Mouse (Mus musculus) limb, embryonic 14.5 days (tissue): ENCODE data around the gene Atrnl1. TPM values are rescaled to one million over a fixed set of nuclear protein-coding genes. Genes with fewer than 3 reads are reported as not detected.
A peak's percentile ranks its signal among the peaks of the same experiment; 100 is the strongest.

Experiments used
- ATAC-seq: fragments of 200-750 bp; cut with Nextera tagmentation; 2 replicates; pipeline ENCODE4 v1.8.0; 2017; ENCODE audit warnings: low read depth, moderate number of reproducible peaks, moderate TSS enrichment; ENCODE audit not compliant: low FRiP score
- DNase-seq: peaks from one replicate; pipeline ENCODE4 v3.0.0-alpha.2; 2015; ENCODE audit warnings: low spot score
- H3K27ac ChIP-seq: fragments of 300-500 bp; sonication (generic); replicated peaks from 2 replicates; pipeline ENCODE4 v1.5.1; 2014; ENCODE audit warnings: low read depth, mild to moderate bottlenecking, low read length, moderate library complexity, mixed read lengths
- H3K27me3 ChIP-seq: fragments of 300-500 bp; sonication (generic); 2 replicates; pipeline ENCODE4 v1.6.1; 2014; ENCODE audit warnings: low read length, mixed read lengths; ENCODE audit not compliant: control insufficient read depth, insufficient read depth
- H3K36me3 ChIP-seq: fragments of 300-500 bp; sonication (generic); 2 replicates; pipeline ENCODE4 v1.6.1; 2014; ENCODE audit warnings: mild to moderate bottlenecking, low read length, moderate library complexity, mixed read lengths; ENCODE audit not compliant: control insufficient read depth, insufficient read depth
- H3K4me1 ChIP-seq: fragments of 300-500 bp; sonication (generic); 2 replicates; pipeline ENCODE4 v1.6.1; 2014; ENCODE audit warnings: antibody characterized with exemption, low read length, mixed read lengths; ENCODE audit not compliant: control insufficient read depth, insufficient read depth
- H3K4me2 ChIP-seq: fragments of 300-500 bp; sonication (generic); replicated peaks from 2 replicates; pipeline ENCODE4 v1.6.1; 2014; ENCODE audit warnings: low read depth, mild to moderate bottlenecking, low read length, moderate library complexity; ENCODE audit not compliant: severe bottlenecking
- H3K4me3 ChIP-seq: fragments of 300-500 bp; sonication (generic); replicated peaks from 2 replicates; pipeline ENCODE4 v1.5.1; 2014; ENCODE audit warnings: low read length
- H3K9ac ChIP-seq: fragments of 300-500 bp; sonication (generic); 2 replicates; pipeline ENCODE4 v1.6.1; 2014; ENCODE audit warnings: mild to moderate bottlenecking, low read depth, low read length, moderate library complexity; ENCODE audit not compliant: severe bottlenecking
- H3K9me3 ChIP-seq: fragments of 300-500 bp; sonication (generic); 2 replicates; pipeline ENCODE4 v1.6.1; 2016; ENCODE audit warnings: low read length; ENCODE audit not compliant: control insufficient read depth
- POLR2A ChIP-seq: fragments of 200-500 bp; IDR thresholded peaks from 2 replicates; pipeline ENCODE4 v1.8.0; 2012; ENCODE audit warnings: inconsistent platforms, mild to moderate bottlenecking, moderate library complexity, borderline replicate concordance; ENCODE audit not compliant: insufficient read depth, insufficient read length; ENCODE audit errors: extremely low read depth
- WGBS: fragments of 180-500 bp; shearing (Covaris S2); extraction: QIAGEN DNeasy Blood & Tissue Kit; methylation state at CpG from one replicate; pipeline ENCODE4 v1.1.7; 2014; 5-methylcytosine and 5-hydroxymethylcytosine counted together
- polyA plus RNA-seq, 2 experiments: library from polyadenylated mRNA; depleted of rRNA in 1 of 2; stranded (reverse) in 1 of 2; unstranded in 1 of 2; fragments of >200 nt; fragmentation: Nextera tagmentation in 1 of 2; extraction: Ambion mirVana in 1 of 2; gene quantifications; 2 replicates each; pipeline versions ENCODE4 v1.2.1 to v1.2.3; 2012 to 2014

The Atrnl1 gene
- polyA plus RNA-seq, 2 experiments: 7.7 to 19.9 TPM

DNA sequence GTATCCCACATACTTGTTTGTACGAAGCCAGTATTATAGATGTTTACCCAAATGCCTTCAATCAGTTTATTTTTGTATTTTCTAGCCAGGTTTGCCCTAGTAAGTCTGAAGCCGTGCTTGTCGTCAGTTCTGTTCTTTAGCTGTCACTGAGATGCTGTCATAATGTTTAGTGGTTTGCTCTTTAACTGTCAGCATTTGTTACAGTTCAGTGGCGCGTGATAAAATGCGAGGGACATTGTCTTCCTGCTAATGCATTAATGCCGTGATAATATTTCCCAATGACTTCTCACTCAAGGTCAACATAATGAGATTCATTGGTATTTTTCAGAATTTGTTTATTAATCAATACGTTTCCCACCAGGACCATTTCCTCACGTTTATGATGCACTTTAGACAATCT, 227.7 kb downstream of the Atrnl1 start:
- Histone ChIP-seq H3K27ac (no peak overlapping the region), H3K9ac (no peak overlapping the region), H3K4me2 (no peak overlapping the region), H3K36me3 (no peaks in the 10 kb centered on the region; the same call in 1 of the 2 replicates), H3K27me3 (no peaks in the 10 kb centered on the region), H3K9me3 (peaks cover 5% of the 10 kb centered on the region; the same call in 1 of the 2 replicates), H3K4me1 (no peaks in the 10 kb centered on the region), H3K4me3 (no peak overlapping the region)
- ATAC-seq (no peak), DNase-seq (no peak)
- TF ChIP-seq POLR2A: no peak
- WGBS: 89% methylated on average over 9 of the region's 9 CpGs

DNA sequence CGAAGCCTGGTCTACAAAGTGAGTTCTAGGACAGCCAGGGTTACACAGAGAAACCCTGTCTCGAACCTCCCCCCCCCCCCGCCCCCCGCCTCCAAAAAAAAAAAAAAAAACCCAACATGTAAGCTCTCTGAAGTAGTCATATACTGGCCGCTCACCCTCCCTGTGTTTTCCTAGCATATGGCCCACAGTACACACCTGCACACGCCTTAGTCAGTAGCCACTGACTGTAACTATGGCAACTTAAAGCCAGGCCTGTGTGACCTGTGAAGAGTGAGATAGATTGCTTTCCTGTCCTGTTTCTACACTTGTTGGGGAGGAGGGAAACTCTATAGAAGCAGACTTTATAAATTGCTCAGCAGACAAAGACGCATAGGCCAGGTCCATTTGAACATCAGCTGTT, 239.1 kb downstream of the Atrnl1 start:
- no peaks in the 10 kb centered on the region for H3K36me3 ChIP-seq
- no peak overlapping the region for H3K27ac ChIP-seq
- no peak for DNase-seq

DNA sequence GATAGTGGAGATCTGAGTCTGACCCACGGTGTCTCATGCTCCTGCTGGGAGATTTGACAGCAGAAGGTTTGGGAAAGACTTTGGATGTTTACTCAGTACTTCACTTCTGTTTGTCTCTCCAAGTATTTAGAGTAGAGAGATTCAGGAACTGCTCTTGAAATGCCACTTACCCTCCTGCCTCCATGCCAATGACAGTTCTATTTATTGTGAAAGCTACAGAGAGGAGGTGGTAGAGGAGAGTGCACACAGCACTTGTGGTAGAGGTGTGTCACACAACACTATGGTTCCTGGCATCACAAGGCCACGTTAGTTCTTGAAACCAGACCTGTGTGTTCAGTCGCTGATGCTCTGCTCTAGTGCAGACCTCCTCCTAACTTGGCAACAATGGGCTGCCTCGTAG, 257.5 kb downstream of the Atrnl1 start:
- WGBS: 88% methylated on average over 4 of the region's 4 CpGs
- no peak for ATAC-seq

More for the DNA sequence above, 239.1 kb downstream of the Atrnl1 start:
- Histone ChIP-seq H3K4me2 (no peak overlapping the region), H3K9me3 (0 out of 2 replicates have a peak, but pooled peaks cover 4% of the 10 kb centered on the region), H3K9ac (no peak overlapping the region), H3K4me3 (no peak overlapping the region), H3K4me1 (no peaks in the 10 kb centered on the region), H3K27me3 (no peaks in the 10 kb centered on the region)
- no peak for ATAC-seq
- WGBS: 70% methylated on average over 4 of the region's 7 CpGs
- no peak for TF ChIP-seq POLR2A

DNA sequence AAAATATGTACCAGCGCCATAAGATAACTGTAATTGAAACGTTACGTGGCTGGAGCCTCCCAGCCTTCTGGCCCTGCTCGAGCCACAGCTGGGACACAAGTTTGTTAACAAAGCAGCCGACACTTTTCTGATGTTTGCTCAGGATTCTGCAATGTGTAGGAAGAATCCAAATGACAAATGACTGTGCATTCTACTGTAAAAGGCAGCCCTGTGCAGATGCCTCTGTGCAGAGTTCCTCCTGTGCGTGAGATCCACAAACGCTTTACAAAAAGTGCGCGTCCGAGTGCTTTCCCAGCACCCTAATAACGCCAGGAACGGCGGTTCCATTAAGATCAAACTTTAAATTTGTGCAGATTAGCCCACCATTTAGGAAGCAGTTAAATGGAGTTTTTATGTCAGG, 260.0 kb downstream of the Atrnl1 start:
- no peaks in the 10 kb centered on the region for H3K9me3 ChIP-seq
- no peak overlapping the region; the same call in 1 of the 2 replicates for H3K4me2 ChIP-seq
- no peak for DNase-seq
- H3K4me3 ChIP-seq: no peak overlapping the region
- no peak for ATAC-seq
- peaks cover 10% of the 10 kb centered on the region; the same call in 1 of the 2 replicates for H3K4me1 ChIP-seq
- 23% methylated on average over 13 of the region's 13 CpGs for WGBS
- H3K27ac ChIP-seq: no peak overlapping the region
- no peaks in the 10 kb centered on the region for H3K36me3 ChIP-seq
- no peak for TF ChIP-seq POLR2A
- H3K9ac ChIP-seq: 0 out of 2 replicates have a peak overlapping the region, but pooled peaks have one; percentile 0
- H3K27me3 ChIP-seq: no peaks in the 10 kb centered on the region

More for the DNA sequence above, 257.5 kb downstream of the Atrnl1 start:
- Histone ChIP-seq H3K4me2 (no peak overlapping the region), H3K27me3 (no peaks in the 10 kb centered on the region), H3K9ac (no peak overlapping the region), H3K27ac (no peak overlapping the region), H3K4me3 (no peak overlapping the region), H3K4me1 (peaks cover 10% of the 10 kb centered on the region; the same call in 1 of the 2 replicates), H3K36me3 (no peaks in the 10 kb centered on the region), H3K9me3 (no peaks in the 10 kb centered on the region)
- TF ChIP-seq POLR2A: no peak
- DNase-seq: no peak

DNA sequence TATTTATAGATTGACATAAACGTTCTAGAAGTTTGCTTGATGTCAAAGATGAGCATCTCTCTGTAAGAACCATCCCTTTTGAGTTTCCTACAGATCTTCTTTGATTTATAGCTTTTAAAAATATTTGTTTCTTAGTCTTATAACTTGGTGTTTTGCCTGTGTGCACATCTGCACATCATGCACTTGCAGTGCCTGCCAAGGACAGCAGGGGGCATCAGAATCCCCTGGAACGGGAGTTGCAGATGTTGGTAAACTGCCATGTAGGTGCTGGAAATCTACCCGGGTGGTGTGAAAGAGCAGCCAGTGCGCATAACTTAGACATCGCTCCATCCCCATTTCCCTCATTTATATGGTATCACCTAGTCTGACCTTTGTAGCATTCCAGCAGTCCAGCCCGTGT, 265.2 kb downstream of the Atrnl1 start:
- Histone ChIP-seq H3K27me3 (no peaks in the 10 kb centered on the region), H3K4me2 (no peak overlapping the region), H3K9ac (no peak overlapping the region), H3K4me1 (peaks cover 5% of the 10 kb centered on the region; the same call in 1 of the 2 replicates), H3K9me3 (no peaks in the 10 kb centered on the region), H3K4me3 (no peak overlapping the region), H3K27ac (no peak overlapping the region), H3K36me3 (no peaks in the 10 kb centered on the region)
- DNase-seq: no peak
- ATAC-seq: no peak
- 84% methylated on average over 6 of the region's 6 CpGs for WGBS
- TF ChIP-seq POLR2A: no peak

DNA sequence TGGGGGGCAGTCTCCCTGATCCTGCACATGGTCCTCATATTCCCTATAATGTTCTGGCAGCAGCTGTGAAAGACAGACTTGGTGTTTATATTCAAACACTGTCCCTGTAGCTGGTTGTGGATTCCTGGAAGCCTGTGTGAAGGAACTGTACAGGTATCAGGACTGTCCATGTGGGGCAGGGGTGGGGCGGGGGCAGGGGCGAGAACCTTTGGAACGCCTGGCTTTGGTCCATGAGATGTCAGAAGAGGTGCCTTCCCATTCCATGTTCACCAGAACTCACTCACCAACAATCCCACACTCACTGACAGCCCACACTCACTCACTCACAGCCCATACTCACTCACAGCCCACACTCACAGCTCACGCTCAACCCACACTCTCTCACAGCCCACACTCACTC, 266.5 kb downstream of the Atrnl1 start:
- no peak overlapping the region for H3K27ac ChIP-seq
- no peak for TF ChIP-seq POLR2A
- H3K27me3 ChIP-seq: no peaks in the 10 kb centered on the region
- no peak overlapping the region for H3K4me2 ChIP-seq
- H3K9me3 ChIP-seq: no peaks in the 10 kb centered on the region
- no peak overlapping the region for H3K9ac ChIP-seq
- no peak for ATAC-seq
- no peaks in the 10 kb centered on the region for H3K4me1 ChIP-seq
- WGBS: 95% methylated on average over 4 of the region's 4 CpGs
- no peak overlapping the region for H3K4me3 ChIP-seq
- DNase-seq: no peak
- H3K36me3 ChIP-seq: no peaks in the 10 kb centered on the region
